Mouse (Mus musculus) layer of hippocampus, postnatal 10 days (tissue): ENCODE measurements at regions not wholly inside any gene's neighbourhood (a gene's known extent, or its start where the extent isn't known, plus 50 kb on each side); places are given as distances from the start of the nearest gene placed in this dataset.

ENCODE experiments used
- DNase-seq, 2 experiments: peaks; one replicate each; pipeline ENCODE4 v3.0.0; 2021; ENCODE audit warnings: low spot score in 2 of 2

- DNase-seq = peak; percentile 14 to 25
Observed at GRCm38 (mm10) chrX:61046700-61047099, 138.7 kb downstream of the Cdr1 start.

GRCm38 (mm10) chrX:61043147-61043546 is 142.2 kb downstream of the Cdr1 start:
- DNase-seq = peak; percentile 5 to 13
